Mouse (Mus musculus) embryonic facial prominence, embryonic 11.5 days (tissue): ENCODE measurements around the gene Atoh8. TPM values are rescaled to one million over a fixed set of nuclear protein-coding genes. Genes with fewer than 3 reads are reported as not detected.

Source experiments
- ATAC-seq: fragments of 200-750 bp; cut with Nextera tagmentation; replicated peaks from 2 replicates; pipeline ENCODE4 v1.8.0; 2017; ENCODE audit warnings: low read depth; ENCODE audit not compliant: insufficient number of reproducible peaks, low FRiP score, low TSS enrichment
- DNase-seq: peaks from one replicate; pipeline ENCODE4 v3.0.0-alpha.2; 2015; ENCODE audit warnings: low spot score
- H3K27ac ChIP-seq: fragments of 300-500 bp; sonication (generic); replicated peaks from 2 replicates; pipeline ENCODE4 v1.5.1; 2014; ENCODE audit warnings: mild to moderate bottlenecking, low read depth, low read length, control low read depth
- H3K27me3 ChIP-seq: fragments of 300-500 bp; sonication (generic); 2 replicates; pipeline ENCODE4 v1.6.1; 2014; ENCODE audit warnings: mild to moderate bottlenecking, low read length, moderate library complexity, mixed read lengths; ENCODE audit not compliant: control insufficient read depth, insufficient read depth
- H3K36me3 ChIP-seq: fragments of 300-500 bp; sonication (generic); replicated peaks from 2 replicates; pipeline ENCODE4 v1.6.1; 2014; ENCODE audit warnings: low read depth, mild to moderate bottlenecking, low read length, moderate library complexity, mixed read lengths; ENCODE audit not compliant: control insufficient read depth, insufficient read depth
- H3K4me1 ChIP-seq: fragments of 300-500 bp; sonication (generic); 2 replicates; pipeline ENCODE4 v1.6.1; 2014; ENCODE audit warnings: low read length, mixed read lengths; ENCODE audit not compliant: control insufficient read depth, insufficient read depth
- H3K4me2 ChIP-seq: fragments of 300-500 bp; sonication (generic); 2 replicates; pipeline ENCODE4 v1.6.1; 2014; ENCODE audit warnings: low read depth, mild to moderate bottlenecking, control low read depth, low read length, moderate library complexity
- H3K4me3 ChIP-seq: fragments of 300-500 bp; sonication (generic); 2 replicates; pipeline ENCODE4 v1.5.1; 2014; ENCODE audit warnings: low read depth, low read length, control low read depth
- H3K9ac ChIP-seq: fragments of 300-500 bp; sonication (generic); replicated peaks from 2 replicates; pipeline ENCODE4 v1.6.1; 2014; ENCODE audit warnings: mild to moderate bottlenecking, control low read depth, low read length
- H3K9me3 ChIP-seq: fragments of 300-500 bp; sonication (generic); replicated peaks from 2 replicates; pipeline ENCODE4 v1.6.1; 2016; ENCODE audit warnings: mild to moderate bottlenecking, low read length, inconsistent platforms, mixed read lengths; ENCODE audit not compliant: control insufficient read depth
- WGBS: fragments of 180-500 bp; shearing (Covaris S2); extraction: QIAGEN DNeasy Blood & Tissue Kit; methylation state at CpG from one replicate; pipeline ENCODE4 v1.1.7; 2014; 5-methylcytosine and 5-hydroxymethylcytosine counted together
- polyA plus RNA-seq: library from polyadenylated mRNA; unstranded; fragments of >200 nt; fragmentation: Nextera tagmentation; extraction: Ambion mirVana; gene quantifications from 2 replicates; pipeline ENCODE4 v1.2.1, GENCODE M21; 2014

Gene Atoh8
- polyA plus RNA-seq, 1 experiment from 2014 or later = 11.3 TPM

DNA sequence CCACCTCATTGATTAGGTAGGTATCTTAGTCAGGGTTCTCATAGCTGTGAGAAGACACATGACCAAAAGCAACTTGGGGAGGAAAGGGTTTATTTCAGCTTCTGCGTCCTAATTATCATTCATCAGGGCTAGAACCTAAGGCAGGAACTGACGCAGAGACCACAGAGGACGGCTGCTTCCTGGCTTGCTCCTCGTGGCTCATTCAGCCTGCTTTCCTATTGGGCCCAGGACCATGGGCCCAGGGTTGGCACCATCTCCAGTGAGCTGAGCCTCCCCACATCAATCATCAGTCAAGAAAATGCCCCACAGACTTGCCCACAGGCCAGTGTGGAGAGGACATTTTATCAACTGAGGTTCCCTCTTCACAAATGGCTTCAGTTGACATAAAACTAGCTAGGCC lies 40.1 kb upstream of the Atoh8 start:
- Histone ChIP-seq H3K9ac (no peak overlapping the region), H3K4me1 (no peaks in the 10 kb centered on the region), H3K27ac (no peak overlapping the region), H3K4me3 (no peak overlapping the region), H3K36me3 (no peaks in the 10 kb centered on the region), H3K9me3 (no peaks in the 10 kb centered on the region), H3K4me2 (no peak overlapping the region), H3K27me3 (no peaks in the 10 kb centered on the region)
- no peak for ATAC-seq
- WGBS = 69% methylated on average over 4 of the region's 4 CpGs
- DNase-seq = no peak

DNA sequence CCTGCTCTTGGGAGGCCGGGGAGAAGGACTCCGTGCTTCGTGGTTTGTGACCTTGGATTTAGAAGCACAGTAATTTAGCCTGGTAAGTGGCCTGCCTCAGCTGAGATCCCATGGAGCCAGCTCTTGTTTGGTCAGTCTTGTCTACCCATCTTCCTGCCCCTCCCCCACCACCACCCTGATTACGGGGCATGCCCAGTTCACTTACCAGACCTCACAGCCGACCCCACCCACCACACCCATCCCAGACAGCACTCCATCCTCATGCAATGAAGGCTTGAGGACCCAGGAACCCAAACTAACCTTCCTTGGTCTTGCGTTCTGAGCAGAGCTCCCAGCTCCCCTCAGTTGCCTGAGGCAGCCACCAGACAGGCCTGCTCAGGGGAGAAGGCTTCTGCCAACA lies 37.8 kb upstream of the Atoh8 start:
- Histone ChIP-seq H3K4me1 (no peaks in the 10 kb centered on the region), H3K9ac (no peak overlapping the region), H3K27ac (no peak overlapping the region), H3K4me2 (no peak overlapping the region), H3K27me3 (no peaks in the 10 kb centered on the region), H3K36me3 (no peaks in the 10 kb centered on the region), H3K9me3 (no peaks in the 10 kb centered on the region), H3K4me3 (no peak overlapping the region)
- DNase-seq (no peak), ATAC-seq (no peak)
- WGBS = 75% methylated on average over 6 of the region's 6 CpGs

- Histone ChIP-seq H3K4me1 (no peaks in the 10 kb centered on the region), H3K27me3 (no peaks in the 10 kb centered on the region), H3K4me2 (no peak overlapping the region), H3K9ac (no peak overlapping the region), H3K9me3 (no peaks in the 10 kb centered on the region), H3K27ac (no peak overlapping the region), H3K4me3 (no peak overlapping the region), H3K36me3 (no peaks in the 10 kb centered on the region)
- no peak for ATAC-seq
- WGBS = 83% methylated on average over 10 of the region's 10 CpGs
- no peak for DNase-seq
Measured at GRCm38 (mm10) chr6:72272161-72272696, 36.9 kb upstream of the Atoh8 start.

DNA sequence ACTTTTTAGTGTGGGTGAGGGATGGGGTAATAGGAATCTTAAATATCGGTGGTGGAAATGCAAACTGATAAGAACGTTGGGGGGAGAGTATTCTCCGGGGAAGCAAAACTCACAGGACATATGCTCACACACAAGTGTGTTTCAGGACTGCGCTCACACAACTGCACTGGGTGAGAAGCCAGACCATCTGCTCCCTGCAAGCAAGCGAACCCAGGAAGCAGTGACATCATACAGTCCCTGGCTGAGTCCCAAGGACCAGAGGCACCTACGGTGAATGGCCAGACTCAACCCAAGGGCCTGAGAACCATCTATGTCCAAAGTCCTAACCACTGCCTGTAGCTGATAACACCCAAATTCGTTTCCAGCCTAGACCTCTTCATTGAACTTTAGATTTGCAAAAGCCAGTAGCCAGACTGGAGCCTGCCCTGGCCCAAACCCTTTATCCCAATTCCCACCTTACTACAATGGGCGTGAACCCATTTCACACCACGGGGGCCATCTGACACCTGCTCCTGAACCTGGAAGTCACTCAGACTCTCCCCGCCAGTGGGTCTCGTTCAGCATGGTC lies 35.7 kb upstream of the Atoh8 start:
- no peak for DNase-seq
- no peak for ATAC-seq
- no peak overlapping the region for H3K9ac ChIP-seq
- no peak overlapping the region for H3K4me2 ChIP-seq
- H3K36me3 ChIP-seq = no peaks in the 10 kb centered on the region
- no peak overlapping the region for H3K4me3 ChIP-seq
- WGBS = 83% methylated on average over 11 of the region's 11 CpGs
- no peaks in the 10 kb centered on the region for H3K9me3 ChIP-seq
- H3K4me1 ChIP-seq = no peaks in the 10 kb centered on the region
- H3K27me3 ChIP-seq = no peaks in the 10 kb centered on the region
- H3K27ac ChIP-seq = no peak overlapping the region

DNA sequence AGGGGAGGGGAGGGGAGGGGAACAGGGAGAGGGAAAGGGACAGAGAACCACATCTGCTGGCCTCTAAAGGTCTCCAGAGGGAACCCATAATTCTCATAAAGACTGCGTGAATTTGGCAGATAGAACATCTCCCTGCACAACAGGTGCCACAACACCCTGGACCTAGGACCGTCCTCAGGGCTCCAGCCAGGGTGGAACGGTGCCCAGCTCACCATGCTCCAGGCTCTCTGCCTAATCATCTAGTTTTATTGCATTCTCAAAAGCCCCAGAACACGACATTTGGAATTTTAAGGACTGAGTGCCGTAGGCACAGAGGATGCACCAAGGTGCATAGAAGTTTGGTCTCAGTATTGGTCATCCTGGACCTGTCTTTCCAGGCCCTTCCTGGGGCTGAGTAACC lies 34.9 kb upstream of the Atoh8 start:
- Histone ChIP-seq H3K4me1 (no peaks in the 10 kb centered on the region), H3K9ac (no peak overlapping the region), H3K27me3 (no peaks in the 10 kb centered on the region), H3K9me3 (no peaks in the 10 kb centered on the region), H3K4me2 (no peak overlapping the region), H3K4me3 (no peak overlapping the region), H3K27ac (no peak overlapping the region), H3K36me3 (no peaks in the 10 kb centered on the region)
- WGBS = 85% methylated on average over 5 of the region's 5 CpGs
- ATAC-seq (no peak), DNase-seq (no peak)

- Histone ChIP-seq H3K9me3 (no peaks in the 10 kb centered on the region), H3K4me2 (no peak overlapping the region), H3K27ac (no peak overlapping the region), H3K4me3 (no peak overlapping the region), H3K4me1 (no peaks in the 10 kb centered on the region), H3K36me3 (no peaks in the 10 kb centered on the region), H3K9ac (no peak overlapping the region), H3K27me3 (no peaks in the 10 kb centered on the region)
- ATAC-seq = no peak
- WGBS = 76% methylated on average over 9 of the region's 9 CpGs
- DNase-seq = no peak
Measured at GRCm38 (mm10) chr6:72268149-72268847, 32.9 kb upstream of the Atoh8 start.

GRCm38 (mm10) chr6:72265664-72266063 lies 30.3 kb upstream of the Atoh8 start:
- H3K27ac ChIP-seq = no peak overlapping the region
- no peak overlapping the region for H3K4me2 ChIP-seq
- no peak for DNase-seq
- H3K9me3 ChIP-seq = no peaks in the 10 kb centered on the region
- H3K4me3 ChIP-seq = no peak overlapping the region
- H3K9ac ChIP-seq = no peak overlapping the region
- H3K4me1 ChIP-seq = no peaks in the 10 kb centered on the region
- no peaks in the 10 kb centered on the region for H3K36me3 ChIP-seq
- no peak for ATAC-seq
- H3K27me3 ChIP-seq = no peaks in the 10 kb centered on the region
- WGBS = 82% methylated on average over 6 of the region's 6 CpGs

DNA sequence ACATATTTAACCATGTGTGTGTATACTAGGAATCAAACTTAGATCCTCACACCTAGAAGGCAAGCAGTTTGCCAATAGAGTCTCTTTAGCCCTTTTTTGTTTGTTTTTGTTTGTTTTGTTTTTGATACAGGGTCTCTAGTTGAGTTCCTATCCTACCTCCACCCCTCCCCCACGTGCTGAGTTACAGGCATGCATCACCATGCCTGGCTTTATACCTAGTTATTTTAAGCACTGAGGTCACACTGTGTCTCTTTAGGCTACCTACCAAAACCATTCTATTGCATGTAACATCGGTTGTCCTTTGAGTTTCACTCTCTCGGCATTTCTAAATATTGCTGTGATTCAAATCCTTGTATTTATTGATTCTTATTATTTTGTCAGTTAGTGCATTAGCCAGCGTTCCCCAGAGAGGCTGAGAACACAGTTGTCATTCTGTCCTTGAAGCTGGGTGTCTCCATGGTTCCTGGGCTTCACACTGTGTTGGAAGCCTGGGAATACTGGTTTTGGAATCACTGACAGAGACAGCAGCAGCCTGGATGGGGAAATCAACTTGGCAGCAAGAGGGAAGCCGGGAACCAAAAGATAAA lies 28.4 kb upstream of the Atoh8 start:
- Histone ChIP-seq H3K9ac (no peak overlapping the region), H3K27me3 (no peaks in the 10 kb centered on the region), H3K27ac (no peak overlapping the region), H3K4me2 (no peak overlapping the region), H3K4me3 (no peak overlapping the region), H3K9me3 (no peaks in the 10 kb centered on the region), H3K4me1 (no peaks in the 10 kb centered on the region), H3K36me3 (no peaks in the 10 kb centered on the region)
- ATAC-seq = no peak
- DNase-seq = no peak
- 64% methylated on average over 5 of the region's 5 CpGs for WGBS
